Mouse (Mus musculus) liver, adult 2 months (tissue): ENCODE data around the gene Echdc3.

Experiments used
- CTCF ChIP-seq: fragments of 200-500 bp; IDR thresholded peaks from 2 replicates; pipeline ENCODE4 v1.5.1; 2011; ENCODE audit warnings: low read depth, low read length, control low read depth
- POLR2A ChIP-seq: fragments of 200-500 bp; IDR thresholded peaks from 2 replicates; pipeline ENCODE4 v1.6.1; 2011; ENCODE audit warnings: low read length, control low read depth; ENCODE audit not compliant: insufficient read depth; ENCODE audit errors: extremely low read depth

GRCm38 (mm10) chr2:6232755-6233154 is 19.9 kb upstream of the Echdc3 start:
- TF ChIP-seq POLR2A (no peak), CTCF (no peak)
